Mouse (Mus musculus) adrenal gland, adult 2 months (tissue): ENCODE data around the gene A930017K11Rik. TPM values are rescaled to one million over a fixed set of nuclear protein-coding genes. Genes with fewer than 3 reads are reported as not detected.

Source experiments
- DNase-seq: peaks from one replicate; pipeline ENCODE4 v3.0.0; 2021
- polyA plus RNA-seq: library from polyadenylated mRNA; depleted of rRNA; stranded (reverse); fragments of >200 nt; gene quantifications from 2 replicates; pipeline ENCODE4 v1.2.3, GENCODE M21; 2012; rRNA removed
- total RNA-seq, 2 experiments: library from RNA; stranded (reverse); gene quantifications; 2 replicates each; pipeline ENCODE4 v1.2.3; 2021

The A930017K11Rik gene
- total and polyA plus RNA-seq, 3 experiments, result 0.13 TPM; not detected in 2

- peak; percentile 66 for DNase-seq
Observed at GRCm38 (mm10) chr17:25925348-25925747, 27.0 kb downstream of the A930017K11Rik start.

- no peak for DNase-seq
Observed at GRCm38 (mm10) chr17:25922120-25922519, 30.2 kb downstream of the A930017K11Rik start.

GRCm38 (mm10) chr17:25919786-25920642 is 32.4 kb downstream of the A930017K11Rik start:
- DNase-seq, result peak; percentile 100

GRCm38 (mm10) chr17:25919144-25919785 is 33.1 kb downstream of the A930017K11Rik start, which contains the start of gene Rab40c:
Rab40c (minus strand) TSS chr17:25919727.
- DNase-seq, result no peak

- no peak for DNase-seq
Observed at GRCm38 (mm10) chr17:25918037-25918750, 34.2 kb downstream of the A930017K11Rik start.

GRCm38 (mm10) chr17:25916931-25917647 is 35.3 kb downstream of the A930017K11Rik start:
- peak; percentile 83 for DNase-seq

GRCm38 (mm10) chr17:25914295-25914694 is 38.1 kb downstream of the A930017K11Rik start:
- peak; percentile 23 for DNase-seq

- peak; percentile 37 for DNase-seq
Observed at GRCm38 (mm10) chr17:25913877-25914275, 38.5 kb downstream of the A930017K11Rik start.

GRCm38 (mm10) chr17:25913186-25913876 is 39.0 kb downstream of the A930017K11Rik start:
- peak; percentile 80 for DNase-seq

GRCm38 (mm10) chr17:25911816-25912215 is 40.5 kb downstream of the A930017K11Rik start:
- DNase-seq, result peak; percentile 87

GRCm38 (mm10) chr17:25907640-25908039 is 44.7 kb downstream of the A930017K11Rik start:
- no peak for DNase-seq

- DNase-seq, result no peak
Observed at GRCm38 (mm10) chr17:25903061-25903460, 49.3 kb downstream of the A930017K11Rik start.

GRCm38 (mm10) chr17:25900193-25900592 is 52.2 kb downstream of the A930017K11Rik start:
- DNase-seq, result no peak

Other genes starting within 250 kb of the A930017K11Rik start
Only the 30 nearest of the 33 such genes appear.
- gene Rpusd1, start 224.9 kb downstream of the A930017K11Rik start, total RNA-seq, result 10 to 100 TPM; 10.3 to 14.6 TPM
- 87.7 and 100 TPM in 2 replicates for gene Rpusd1, start 224.9 kb downstream of the A930017K11Rik start, polyA plus RNA-seq
- not detected for gene Mslnl, start 216.5 kb downstream of the A930017K11Rik start, total RNA-seq
- 0.18 and 0.26 TPM in 2 replicates for gene Mslnl, start 216.5 kb downstream of the A930017K11Rik start, polyA plus RNA-seq
- gene Msln, start 198.2 kb downstream of the A930017K11Rik start, total RNA-seq, result 10 to 100 TPM in 1 of 2 experiments, 1 to 10 TPM in 1; 6.0 to 10.3 TPM
- 4.1 and 5.2 TPM in 2 replicates for gene Msln, start 198.2 kb downstream of the A930017K11Rik start, polyA plus RNA-seq
- gene Narfl, start 178.8 kb downstream of the A930017K11Rik start, total RNA-seq, result 10 to 100 TPM; 31.0 to 31.2 TPM
- gene Narfl, start 178.8 kb downstream of the A930017K11Rik start, polyA plus RNA-seq, result 18.9 and 22.1 TPM in 2 replicates
- 10 to 100 TPM; 16.6 to 33.7 TPM for gene Haghl, start 166.9 kb downstream of the A930017K11Rik start, total RNA-seq
- 67.2 and 70.8 TPM in 2 replicates for gene Haghl, start 166.9 kb downstream of the A930017K11Rik start, polyA plus RNA-seq
- gene Ccdc78, start 166.0 kb downstream of the A930017K11Rik start, total RNA-seq, result not detected
- 0.11 TPM in 2 replicates for gene Ccdc78, start 166.0 kb downstream of the A930017K11Rik start, polyA plus RNA-seq
- gene Fam173a, start 159.7 kb downstream of the A930017K11Rik start, total RNA-seq, result 10 to 100 TPM; 52.0 to 81.1 TPM
- gene Fam173a, start 159.7 kb downstream of the A930017K11Rik start, polyA plus RNA-seq, result 125 and 146 TPM in 2 replicates
- 1 to 10 TPM in 1 of 2 experiments, not detected in 1; 1.2 TPM for gene AC134908.4, start 156.9 kb downstream of the A930017K11Rik start, total RNA-seq
- gene AC134908.4, start 156.9 kb downstream of the A930017K11Rik start, polyA plus RNA-seq, result 0.96 TPM in 1 of 2 replicates, not detected in the other
- 10 to 100 TPM; 16.8 to 33.1 TPM for gene Metrn, start 155.4 kb downstream of the A930017K11Rik start, total RNA-seq
- 121 and 176 TPM in 2 replicates for gene Metrn, start 155.4 kb downstream of the A930017K11Rik start, polyA plus RNA-seq
- gene Fbxl16, start 143.5 kb downstream of the A930017K11Rik start, total RNA-seq, result 10 to 100 TPM; 26.6 to 54.4 TPM
- gene Fbxl16, start 143.5 kb downstream of the A930017K11Rik start, polyA plus RNA-seq, result 60.7 and 90.6 TPM in 2 replicates
- 10 to 100 TPM; 19.1 to 20.8 TPM for gene Wdr24, start 128.9 kb downstream of the A930017K11Rik start, total RNA-seq
- gene Wdr24, start 128.9 kb downstream of the A930017K11Rik start, polyA plus RNA-seq, result 29.5 and 38.3 TPM in 2 replicates
- gene Jmjd8, start 123.7 kb downstream of the A930017K11Rik start, total RNA-seq, result 100 to 1,000 TPM in 1 of 2 experiments, 10 to 100 TPM in 1; 99.4 to 111 TPM
- 99.1 and 121 TPM in 2 replicates for gene Jmjd8, start 123.7 kb downstream of the A930017K11Rik start, polyA plus RNA-seq
- gene Stub1, start 119.2 kb downstream of the A930017K11Rik start, total RNA-seq, result 100 to 1,000 TPM; 149 to 184 TPM
- 224 and 236 TPM in 2 replicates for gene Stub1, start 119.2 kb downstream of the A930017K11Rik start, polyA plus RNA-seq
- gene Rhbdl1, start 115.3 kb downstream of the A930017K11Rik start, total RNA-seq, result 10 to 100 TPM in 1 of 2 experiments, 1 to 10 TPM in 1; 9.8 to 47.1 TPM
- gene Rhbdl1, start 115.3 kb downstream of the A930017K11Rik start, polyA plus RNA-seq, result 88.1 and 142 TPM in 2 replicates
- 10 to 100 TPM; 14.0 to 16.3 TPM for gene Gm20683, start 110.8 kb downstream of the A930017K11Rik start, total RNA-seq
- 192 and 239 TPM in 2 replicates for gene Gm20683, start 110.8 kb downstream of the A930017K11Rik start, polyA plus RNA-seq
- 100 to 1,000 TPM; 107 to 127 TPM for gene Rhot2, start 107.7 kb downstream of the A930017K11Rik start, total RNA-seq
- 180 and 193 TPM in 2 replicates for gene Rhot2, start 107.7 kb downstream of the A930017K11Rik start, polyA plus RNA-seq
- gene Wdr90, start 91.1 kb downstream of the A930017K11Rik start, total RNA-seq, result 10 to 100 TPM; 13.9 to 15.1 TPM
- gene Wdr90, start 91.1 kb downstream of the A930017K11Rik start, polyA plus RNA-seq, result 75.1 and 83.0 TPM in 2 replicates
- 100 to 1,000 TPM; 302 to 466 TPM for gene Mcrip2, start 83.8 kb downstream of the A930017K11Rik start, total RNA-seq
- 1,490 and 1,757 TPM in 2 replicates for gene Mcrip2, start 83.8 kb downstream of the A930017K11Rik start, polyA plus RNA-seq
- gene Mettl26, start 77.5 kb downstream of the A930017K11Rik start, total RNA-seq, result 100 to 1,000 TPM in 1 of 2 experiments, 10 to 100 TPM in 1; 90.9 to 141 TPM
- gene Mettl26, start 77.5 kb downstream of the A930017K11Rik start, polyA plus RNA-seq, result 350 and 376 TPM in 2 replicates
- 1 to 10 TPM in 1 of 2 experiments, under 1 TPM in 1; 0.52 to 2.1 TPM for gene Wfikkn1, start 71.7 kb downstream of the A930017K11Rik start, total RNA-seq
- 2.1 and 2.5 TPM in 2 replicates for gene Wfikkn1, start 71.7 kb downstream of the A930017K11Rik start, polyA plus RNA-seq
- 10 to 100 TPM; 21.1 to 27.3 TPM for gene Rab40c, start 32.8 kb downstream of the A930017K11Rik start, total RNA-seq
- gene Rab40c, start 32.8 kb downstream of the A930017K11Rik start, polyA plus RNA-seq, result 52.1 and 68.8 TPM in 2 replicates
- gene Pigq, start 7.6 kb downstream of the A930017K11Rik start, total RNA-seq, result 100 to 1,000 TPM; 105 to 121 TPM
- gene Pigq, start 7.6 kb downstream of the A930017K11Rik start, polyA plus RNA-seq, result 160 and 187 TPM in 2 replicates
- not detected for gene Nhlrc4, start 7.6 kb downstream of the A930017K11Rik start, total RNA-seq
- gene Nhlrc4, start 7.6 kb downstream of the A930017K11Rik start, polyA plus RNA-seq, result not detected in 2 replicates
- 10 to 100 TPM; 16.3 to 18.1 TPM for gene Capn15, start 33.2 kb upstream of the A930017K11Rik start, total RNA-seq
- gene Capn15, start 33.2 kb upstream of the A930017K11Rik start, polyA plus RNA-seq, result 49.0 and 51.5 TPM in 2 replicates
- gene Rab11fip3, start 117.0 kb upstream of the A930017K11Rik start, total RNA-seq, result 10 to 100 TPM; 21.8 to 22.5 TPM
- 23.8 and 30.7 TPM in 2 replicates for gene Rab11fip3, start 117.0 kb upstream of the A930017K11Rik start, polyA plus RNA-seq
- gene Decr2, start 137.8 kb upstream of the A930017K11Rik start, total RNA-seq, result 10 to 100 TPM; 24.2 to 25.2 TPM
- gene Decr2, start 137.8 kb upstream of the A930017K11Rik start, polyA plus RNA-seq, result 8.5 and 10.2 TPM in 2 replicates
- 1 to 10 TPM; 2.5 to 5.1 TPM for gene Nme4, start 143.0 kb upstream of the A930017K11Rik start, total RNA-seq
- gene Nme4, start 143.0 kb upstream of the A930017K11Rik start, polyA plus RNA-seq, result 19.4 and 23.9 TPM in 2 replicates
- gene Tmem8, start 160.7 kb upstream of the A930017K11Rik start, total RNA-seq, result 1 to 10 TPM; 7.8 to 8.4 TPM
- gene Tmem8, start 160.7 kb upstream of the A930017K11Rik start, polyA plus RNA-seq, result 25.4 and 26.9 TPM in 2 replicates
- 10 to 100 TPM; 77.7 to 87.8 TPM for gene Mrpl28, start 170.9 kb upstream of the A930017K11Rik start, total RNA-seq
- 78.6 and 81.4 TPM in 2 replicates for gene Mrpl28, start 170.9 kb upstream of the A930017K11Rik start, polyA plus RNA-seq
- 10 to 100 TPM; 38.5 to 39.3 TPM for gene Axin1, start 186.1 kb upstream of the A930017K11Rik start, total RNA-seq
- gene Axin1, start 186.1 kb upstream of the A930017K11Rik start, polyA plus RNA-seq, result 15.1 and 17.6 TPM in 2 replicates